Comparison of ENCODE assay signal across 24 mouse cellular contexts in the genomic region with DNA sequence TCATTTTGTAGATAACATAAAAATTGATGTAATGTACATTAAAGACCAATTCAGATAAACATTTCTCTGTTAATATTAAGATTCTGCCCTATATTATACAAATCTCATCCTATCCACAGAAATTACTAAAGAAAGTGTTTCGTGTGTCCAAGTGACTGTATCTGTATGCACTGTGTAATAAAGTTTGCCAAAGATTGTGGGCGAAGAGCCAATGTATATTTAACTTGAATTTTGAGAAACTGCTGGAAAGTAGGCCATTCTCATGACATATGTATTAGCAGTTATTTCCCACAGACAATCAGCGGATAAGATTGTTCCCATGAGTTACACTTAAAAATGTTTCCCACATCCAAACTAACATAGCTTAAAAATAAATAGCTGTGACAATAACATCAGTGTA.
DNase-seq lines count a peak whose midpoint lies in the region; ATAC-seq and TF ChIP-seq lines count a peak whose summit lies in the region.
"Had no signal": no experiment of that assay in that cellular context is flagged by ENCODE, and none has a peak within 500 bp of the region (broad histone marks: within the 10 kb centered on the region; RNA-seq: fewer than 3 reads in every experiment).

No protein-coding gene starts in this region.

- DNase-seq in embryonic facial prominence, embryonic 14.5 days (ENCODE audit: low spot score), result peak; percentile 69
- no peak for DNase-seq in embryonic facial prominence, embryonic 10.5 days (ENCODE audit: low spot score)
- peak; percentile 24 for DNase-seq in limb, embryonic 14.5 days (ENCODE audit: low spot score)
- no peak for DNase-seq in limb, embryonic 10.5 days (ENCODE audit: low spot score)
- DNase-seq in lung, postnatal 25 days (ENCODE audit: low spot score), result no peak
- DNase-seq: adrenal gland, adult 8-10 months; adrenal gland, postnatal 14 days; adrenal gland, postnatal 36 days; B cell, adult 2 months; cerebellum, adult 11-12 months; cerebellum, adult 2 months; cerebellum, adult 9-10 months; cerebellum, postnatal 10 days; cerebellum, postnatal 25 days; forebrain, postnatal 0 days had no signal

- H3K9me3 ChIP-seq in embryonic facial prominence, embryonic 14.5 days (ENCODE audit: control insufficient read depth, low read length), result no peaks in the 10 kb centered on the region
- no peaks in the 10 kb centered on the region for H3K9me3 ChIP-seq in embryonic facial prominence, embryonic 10.5 days
- H3K9me3 ChIP-seq in limb, embryonic 14.5 days (ENCODE audit: control insufficient read depth, low read length), result no peaks in the 10 kb centered on the region
- no peaks in the 10 kb centered on the region for H3K9me3 ChIP-seq in limb, embryonic 10.5 days (replicated peaks)
- H3K9me3 ChIP-seq in lung, embryonic 15.5 days, result no peaks in the 10 kb centered on the region
- H3K9me3 ChIP-seq: forebrain, embryonic 13.5 days; forebrain, embryonic 15.5 days; G1E had no signal

- H3K4me3 ChIP-seq in embryonic facial prominence, embryonic 14.5 days (ENCODE audit: low read depth, low read length), result no peak overlapping the region
- no peak overlapping the region for H3K4me3 ChIP-seq in embryonic facial prominence, embryonic 10.5 days
- H3K4me3 ChIP-seq in limb, embryonic 14.5 days (replicated peaks; ENCODE audit: low read length), result no peak overlapping the region
- H3K4me3 ChIP-seq in limb, embryonic 10.5 days, result no peak overlapping the region
- H3K4me3 ChIP-seq in lung, embryonic 15.5 days, result no peak overlapping the region
- H3K4me3 ChIP-seq: embryonic facial prominence, embryonic 13.5 days; forebrain, embryonic 13.5 days; forebrain, embryonic 15.5 days had no signal

- no peak for ATAC-seq in embryonic facial prominence, embryonic 14.5 days (ENCODE audit: low read depth)
- no peak for ATAC-seq in limb, embryonic 14.5 days (ENCODE audit: low FRiP score, low read depth)
- peak; percentile 55; the same call in 1 of the 2 replicates for ATAC-seq in lung, embryonic 15.5 days (ENCODE audit: borderline replicate concordance, extremely low read depth, low FRiP score, low TSS enrichment)
- ATAC-seq: activated CD4-positive, CD25-positive, alpha-beta regulatory T cell, adult 4 months; CD4-positive, CD25-positive, alpha-beta regulatory T cell, adult 4 months; forebrain, embryonic 13.5 days; forebrain, embryonic 15.5 days; forebrain, postnatal 0 days; Patski had no signal

- WGBS in embryonic facial prominence, embryonic 14.5 days, result 55% methylated on average over 3 of the region's 3 CpGs
- 92% methylated on average over 3 of the region's 3 CpGs for WGBS in embryonic facial prominence, embryonic 10.5 days
- 70% methylated on average over 3 of the region's 3 CpGs for WGBS in limb, embryonic 14.5 days
- 94% methylated on average over 3 of the region's 3 CpGs for WGBS in limb, embryonic 10.5 days
- WGBS in lung, embryonic 15.5 days, result 33% methylated on average over 3 of the region's 3 CpGs

- no peaks in the 10 kb centered on the region for H3K4me1 ChIP-seq in embryonic facial prominence, embryonic 14.5 days (ENCODE audit: control insufficient read depth, insufficient read depth, low read length)
- no peaks in the 10 kb centered on the region for H3K4me1 ChIP-seq in embryonic facial prominence, embryonic 10.5 days
- no peaks in the 10 kb centered on the region for H3K4me1 ChIP-seq in limb, embryonic 14.5 days (ENCODE audit: control insufficient read depth, insufficient read depth, low read length)
- no peaks in the 10 kb centered on the region for H3K4me1 ChIP-seq in limb, embryonic 10.5 days
- no peaks in the 10 kb centered on the region for H3K4me1 ChIP-seq in lung, embryonic 15.5 days
- H3K4me1 ChIP-seq: embryonic facial prominence, embryonic 13.5 days; forebrain, embryonic 13.5 days; forebrain, embryonic 15.5 days had no signal

- no peak overlapping the region for H3K27ac ChIP-seq in embryonic facial prominence, embryonic 14.5 days (replicated peaks; ENCODE audit: low read depth, low read length)
- H3K27ac ChIP-seq in embryonic facial prominence, embryonic 10.5 days (replicated peaks), result no peak overlapping the region
- H3K27ac ChIP-seq in limb, embryonic 14.5 days (replicated peaks; ENCODE audit: low read depth, low read length), result no peak overlapping the region
- H3K27ac ChIP-seq in limb, embryonic 10.5 days, result no peak overlapping the region
- no peak overlapping the region for H3K27ac ChIP-seq in lung, embryonic 15.5 days
- H3K27ac ChIP-seq: embryonic facial prominence, embryonic 13.5 days; forebrain, embryonic 13.5 days; forebrain, embryonic 15.5 days had no signal

- no peaks in the 10 kb centered on the region for H3K36me3 ChIP-seq in embryonic facial prominence, embryonic 14.5 days (ENCODE audit: control insufficient read depth, insufficient read depth, low read length)
- no peaks in the 10 kb centered on the region for H3K36me3 ChIP-seq in embryonic facial prominence, embryonic 10.5 days (replicated peaks)
- H3K36me3 ChIP-seq in limb, embryonic 14.5 days (ENCODE audit: control insufficient read depth, insufficient read depth, low read length), result no peaks in the 10 kb centered on the region
- H3K36me3 ChIP-seq in limb, embryonic 10.5 days, result no peaks in the 10 kb centered on the region
- H3K36me3 ChIP-seq in lung, embryonic 15.5 days, result no peaks in the 10 kb centered on the region
- H3K36me3 ChIP-seq: embryonic facial prominence, embryonic 13.5 days; forebrain, embryonic 15.5 days; G1E had no signal

- H3K27me3 ChIP-seq in embryonic facial prominence, embryonic 14.5 days (replicated peaks; ENCODE audit: control insufficient read depth, insufficient read depth, low read length), result no peaks in the 10 kb centered on the region
- no peaks in the 10 kb centered on the region for H3K27me3 ChIP-seq in embryonic facial prominence, embryonic 10.5 days (replicated peaks; ENCODE audit: low read depth, poor library complexity, severe bottlenecking)
- H3K27me3 ChIP-seq in limb, embryonic 14.5 days (ENCODE audit: control insufficient read depth, insufficient read depth, low read length), result no peaks in the 10 kb centered on the region
- H3K27me3 ChIP-seq in limb, embryonic 10.5 days (ENCODE audit: low read depth, poor library complexity, severe bottlenecking), result no peaks in the 10 kb centered on the region
- H3K27me3 ChIP-seq in lung, embryonic 15.5 days, result no peaks in the 10 kb centered on the region
- H3K27me3 ChIP-seq: CH12.LX; embryonic facial prominence, embryonic 13.5 days; forebrain, embryonic 13.5 days; forebrain, embryonic 15.5 days; Patski had no signal

- H3K9ac ChIP-seq in embryonic facial prominence, embryonic 14.5 days (ENCODE audit: low read depth, low read length), result no peak overlapping the region
- no peak overlapping the region for H3K9ac ChIP-seq in limb, embryonic 14.5 days (ENCODE audit: low read depth, low read length, severe bottlenecking)
- no peak overlapping the region for H3K9ac ChIP-seq in lung, embryonic 15.5 days
- H3K9ac ChIP-seq: embryonic facial prominence, embryonic 13.5 days; forebrain, embryonic 13.5 days; forebrain, embryonic 15.5 days; forebrain, postnatal 0 days had no signal

- no peak for TF ChIP-seq POLR2A in limb, embryonic 14.5 days (IDR thresholded peaks at IDR 0.05; ENCODE audit: borderline replicate concordance, extremely low read depth, insufficient read depth, insufficient read length)

- H3K4me2 ChIP-seq in embryonic facial prominence, embryonic 14.5 days (ENCODE audit: low read depth, low read length), result no peak overlapping the region
- H3K4me2 ChIP-seq in limb, embryonic 14.5 days (replicated peaks; ENCODE audit: low read depth, low read length, severe bottlenecking), result no peak overlapping the region
- H3K4me2 ChIP-seq in lung, embryonic 15.5 days, result no peak overlapping the region
- H3K4me2 ChIP-seq: embryonic facial prominence, embryonic 13.5 days; forebrain, embryonic 13.5 days; forebrain, embryonic 15.5 days had no signal

Comparison
In these comparisons a context has a peak if more than half of its experiments do, and no peak if none do; other contexts are left out.
1. DNase-seq: peak in embryonic facial prominence, embryonic 14.5 days (single experiment) and limb, embryonic 14.5 days (single experiment); none in embryonic facial prominence, embryonic 10.5 days (single experiment), limb, embryonic 10.5 days (single experiment) and lung, postnatal 25 days (single experiment).